Mouse (Mus musculus): ENCODE measurements around the gene Prss53.

DNA sequence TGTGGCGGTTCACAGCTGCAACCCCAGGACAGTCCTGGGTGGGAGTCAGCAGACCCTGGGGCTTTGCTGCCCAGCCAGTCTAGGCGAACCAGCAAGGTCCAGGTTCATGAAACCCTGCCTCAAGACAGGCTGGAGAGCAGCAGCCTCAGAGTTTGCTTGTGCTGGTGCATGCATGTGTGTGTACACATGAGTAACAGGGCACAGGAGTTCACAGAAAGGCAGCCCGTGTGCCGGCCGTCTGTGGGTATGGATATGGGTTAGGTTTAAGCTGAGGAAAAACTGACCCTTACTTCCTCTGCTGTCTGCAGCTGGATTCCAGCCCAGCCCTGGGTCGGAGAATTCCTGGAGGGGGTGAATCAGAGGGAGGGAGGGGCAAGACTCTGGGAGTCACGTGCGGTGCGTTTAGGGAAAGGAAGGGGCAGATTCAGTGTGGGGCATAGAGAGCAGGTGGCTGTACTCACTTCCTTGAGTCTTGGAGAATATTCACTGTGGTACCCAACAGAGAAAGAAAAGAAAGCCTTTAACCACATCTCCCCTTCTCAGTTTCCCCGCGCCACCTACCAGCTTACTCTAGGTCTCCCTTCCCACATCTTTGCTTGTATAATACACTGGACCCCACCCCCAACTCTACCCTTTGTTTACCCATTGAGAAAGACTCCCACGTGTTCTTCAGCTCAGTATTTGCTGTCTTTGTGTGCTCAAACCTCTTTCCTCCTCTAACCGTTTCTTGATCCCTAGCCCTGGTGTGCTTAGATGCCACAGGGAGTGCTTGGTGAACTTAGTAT lies 40.8 kb upstream of the Prss53 start:
- TF ChIP-seq EP300 (IDR thresholded peaks at IDR 0.05; ENCODE audit: low read depth) = no peak
- no peak for TF ChIP-seq CTCF (IDR thresholded peaks at IDR 0.05; ENCODE audit: low read depth)

Measured in liver, embryonic 14.5 days (tissue).